Mouse (Mus musculus) fibroblast of lung, adult 2 months (primary cell): ENCODE results near the gene Sec23ip.

ENCODE experiments used
- DNase-seq: peaks from one replicate; pipeline ENCODE4 v3.0.0-alpha.2; 2011; ENCODE audit warnings: low read depth

The Sec23ip gene

DNA sequence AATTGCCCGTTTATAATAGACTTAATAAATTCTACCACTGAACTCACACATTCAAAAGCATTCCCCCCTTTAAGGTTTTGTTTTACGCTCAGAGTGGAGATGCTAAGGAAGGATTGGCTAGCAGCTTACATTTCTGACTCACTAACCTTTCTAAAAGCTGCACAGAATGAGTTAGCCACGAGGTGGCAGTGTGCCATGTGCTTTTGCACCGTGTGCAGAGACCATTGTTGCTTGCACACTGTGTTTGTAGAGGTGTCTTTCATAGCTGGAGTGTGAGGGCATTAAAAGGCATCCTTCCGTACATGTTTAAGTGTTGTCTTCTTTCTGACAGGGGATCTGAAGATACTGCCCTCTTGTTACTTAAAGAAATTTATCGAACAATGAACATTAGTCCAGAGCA lies 34.6 kb downstream of the Sec23ip start:
- peak; percentile 32 for DNase-seq

DNA sequence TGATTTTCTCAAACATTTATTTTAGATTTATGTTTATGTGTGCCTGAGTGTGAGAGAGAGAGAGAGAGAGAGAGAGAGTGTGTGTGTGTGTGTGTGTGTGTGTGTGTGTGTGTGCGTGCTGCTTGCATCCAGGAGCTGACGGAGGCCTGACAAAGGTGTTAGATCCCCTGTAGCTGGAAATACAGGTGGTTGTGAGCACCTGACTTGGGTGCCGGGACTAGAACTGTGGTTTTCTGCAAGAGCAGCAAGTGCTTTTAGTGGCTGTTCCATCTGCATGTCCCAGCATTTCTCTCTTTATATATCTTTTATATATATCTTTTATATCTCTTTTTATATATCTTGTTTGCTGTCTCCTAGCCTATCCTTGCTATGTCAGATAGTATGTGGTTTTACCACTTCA lies 37.1 kb downstream of the Sec23ip start:
- no peak for DNase-seq

DNA sequence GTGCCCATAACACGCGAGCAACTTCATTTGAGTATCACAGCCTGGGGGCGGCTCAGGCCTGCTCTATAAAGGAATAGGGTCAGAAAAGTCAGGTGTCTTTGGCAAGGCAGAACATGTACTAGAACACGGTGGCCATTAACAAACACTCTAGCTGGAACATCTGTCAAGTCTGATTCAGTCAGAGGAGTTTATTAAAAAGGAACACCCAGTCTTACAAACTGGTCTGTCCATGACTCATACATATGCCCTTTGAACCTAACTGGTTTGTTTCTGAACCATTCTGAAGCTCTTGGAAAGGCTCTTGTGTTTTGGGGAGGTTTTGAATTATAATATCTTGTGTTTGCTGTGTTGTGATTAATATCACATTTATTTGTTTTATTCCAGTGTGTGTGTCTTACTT lies 45.3 kb downstream of the Sec23ip start:
- DNase-seq = peak; percentile 15

DNA sequence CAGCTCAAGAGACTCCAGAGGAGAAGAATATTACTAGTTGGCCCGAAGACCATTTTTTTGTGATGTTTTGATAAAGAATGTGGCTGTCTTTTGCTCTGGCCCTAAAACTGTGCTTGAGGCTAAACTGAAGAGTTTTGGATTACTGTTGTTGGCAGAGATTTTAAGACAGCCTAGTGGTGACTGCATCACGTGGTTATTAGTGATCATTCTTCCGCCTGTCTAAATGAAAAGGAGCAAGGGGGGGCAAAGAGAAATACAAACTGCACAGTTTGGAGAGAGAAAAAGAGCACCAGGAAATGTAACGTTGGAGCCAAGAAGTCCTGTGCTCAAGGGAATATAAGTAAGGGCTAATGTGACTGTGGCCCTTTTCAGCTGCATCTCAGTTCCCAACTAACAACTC lies 48.7 kb downstream of the Sec23ip start:
- DNase-seq = no peak

DNA sequence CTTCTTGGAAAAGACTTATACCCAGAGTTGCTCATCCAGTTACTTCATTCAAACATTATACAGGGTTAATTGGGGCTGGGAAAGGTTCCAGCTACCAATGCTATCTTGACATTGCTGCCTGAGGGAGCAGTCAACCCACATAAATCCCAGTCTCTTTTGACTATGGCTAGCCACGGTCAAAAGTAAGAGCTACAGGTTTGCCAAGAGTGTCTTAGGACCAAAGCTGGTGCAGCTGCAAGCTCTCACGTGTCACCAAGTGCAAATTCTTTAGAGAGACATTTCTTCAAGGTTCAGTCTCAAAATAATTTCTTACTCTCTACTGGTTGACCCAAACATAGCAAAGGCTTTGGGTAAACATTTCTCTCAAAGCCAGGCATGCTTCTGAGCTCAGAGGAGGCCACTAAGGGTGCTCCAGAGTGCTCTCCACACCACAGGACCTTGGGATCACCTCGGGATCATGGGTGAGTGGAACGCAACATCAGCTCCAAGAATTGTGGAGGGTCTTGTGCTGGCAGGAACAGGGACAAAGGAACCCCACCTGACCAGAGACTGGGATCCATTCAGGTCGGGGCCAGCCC lies 80.3 kb downstream of the Sec23ip start:
- no peak for DNase-seq

DNA sequence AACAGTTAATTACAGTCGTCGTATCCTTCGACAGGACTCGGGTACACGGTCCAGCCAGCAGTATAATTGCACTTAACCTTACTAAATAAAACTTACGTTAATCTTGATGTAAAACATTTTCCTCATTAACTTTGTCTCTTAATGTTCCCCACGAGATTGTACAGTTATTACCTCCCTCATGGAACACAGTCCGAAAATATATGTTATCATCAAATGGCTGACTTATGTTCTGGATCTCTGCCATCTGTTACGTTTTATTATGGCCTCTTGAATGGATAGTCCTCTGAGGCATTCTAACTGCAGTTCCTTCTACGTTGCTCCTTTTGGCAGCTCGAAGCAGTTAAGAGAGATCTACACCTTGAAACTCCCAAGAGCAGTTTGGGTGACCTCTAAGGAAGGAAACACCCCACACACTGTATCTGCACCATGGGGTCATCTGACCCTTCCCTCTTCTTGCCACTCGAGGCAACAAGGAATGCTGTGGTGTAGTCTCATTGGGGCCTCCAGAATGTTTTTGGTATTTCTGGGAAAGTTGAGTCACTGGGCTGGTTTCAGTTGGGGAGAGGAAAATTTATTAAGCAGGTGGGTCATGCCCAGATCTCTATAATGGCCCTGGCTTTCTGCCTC lies 87.8 kb downstream of the Sec23ip start:
- no peak for DNase-seq

DNA sequence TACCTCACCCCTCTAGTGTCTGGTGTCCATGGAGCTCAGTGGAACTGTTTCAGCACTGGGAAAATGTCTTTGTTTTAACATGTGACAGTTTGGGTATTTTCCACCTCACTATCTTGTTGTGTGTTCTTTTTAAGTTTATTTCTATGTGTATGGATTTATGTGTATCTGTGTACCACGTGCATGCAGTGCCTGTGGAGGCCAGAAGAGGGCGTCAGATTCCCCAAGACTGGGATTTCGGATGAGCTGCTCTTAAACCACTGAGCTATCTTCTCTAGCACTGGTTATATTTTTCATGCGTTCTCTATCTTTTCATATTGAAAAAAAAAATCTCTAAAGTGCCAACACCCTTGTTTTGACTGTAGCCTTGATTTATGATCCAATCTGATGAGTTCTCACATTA lies 88.5 kb downstream of the Sec23ip start:
- no peak for DNase-seq
